Mouse (Mus musculus) neural tube, embryonic 12.5 days (tissue): Measurements from ENCODE around the gene Cpne1. TPM values are rescaled to one million over a fixed set of nuclear protein-coding genes. Genes with fewer than 3 reads are reported as not detected.
"Not testable (repeated sequence)": the region's sequence is repeated elsewhere in the genome, so short reads cannot be mapped to it uniquely, and the experiment has no call there.

Source experiments
- ATAC-seq: fragments of 200-750 bp; cut with Nextera tagmentation; 2 replicates; pipeline ENCODE4 v1.8.0; 2017; ENCODE audit warnings: low read depth, mild to moderate bottlenecking, moderate TSS enrichment, moderate library complexity; ENCODE audit not compliant: low FRiP score
- H3K27ac ChIP-seq: fragments of 300-500 bp; sonication (generic); 2 replicates; pipeline ENCODE4 v1.5.1; 2016
- H3K27me3 ChIP-seq: fragments of 300-500 bp; sonication (generic); replicated peaks from 2 replicates; pipeline ENCODE4 v1.6.1; 2016; ENCODE audit warnings: mild to moderate bottlenecking
- H3K36me3 ChIP-seq: fragments of 300-500 bp; sonication (generic); 2 replicates; pipeline ENCODE4 v1.6.1; 2016; ENCODE audit warnings: mild to moderate bottlenecking
- H3K4me1 ChIP-seq: fragments of 300-500 bp; sonication (generic); 2 replicates; pipeline ENCODE4 v1.6.1; 2016
- H3K4me2 ChIP-seq: fragments of 300-500 bp; sonication (generic); replicated peaks from 2 replicates; pipeline ENCODE4 v1.6.1; 2016; ENCODE audit warnings: mild to moderate bottlenecking
- H3K4me3 ChIP-seq: fragments of 300-500 bp; sonication (generic); 2 replicates; pipeline ENCODE4 v1.5.1; 2016
- H3K9ac ChIP-seq: fragments of 300-500 bp; sonication (generic); 2 replicates; pipeline ENCODE4 v1.6.1; 2016; ENCODE audit warnings: mild to moderate bottlenecking
- H3K9me3 ChIP-seq: fragments of 300-500 bp; sonication (generic); 2 replicates; pipeline ENCODE4 v1.6.1; 2016; ENCODE audit warnings: mild to moderate bottlenecking
- WGBS: fragments of 180-500 bp; shearing (Covaris S2); methylation state at CpG from one replicate; pipeline ENCODE4 v1.1.7; 2016; 5-methylcytosine and 5-hydroxymethylcytosine counted together
- polyA plus RNA-seq: library from polyadenylated mRNA; unstranded; fragments of >200 nt; fragmentation: Nextera tagmentation; extraction: Ambion mirVana; gene quantifications from 2 replicates; pipeline ENCODE4 v1.2.1, GENCODE M21; 2016

Gene Cpne1
- polyA plus RNA-seq, 1 experiment from 2014 or later = 52.9 TPM

GRCm38 (mm10) chr2:156123731-156124130 is 12.0 kb upstream of the Cpne1 start:
- Histone ChIP-seq H3K4me1 (no peaks in the 10 kb centered on the region), H3K9me3 (no peaks in the 10 kb centered on the region), H3K9ac (no peak overlapping the region), H3K27me3 (no peaks in the 10 kb centered on the region), H3K4me2 (no peak overlapping the region), H3K4me3 (no peak overlapping the region), H3K36me3 (peaks cover 17% of the 10 kb centered on the region), H3K27ac (no peak overlapping the region)
- 91% methylated on average over 5 of the region's 5 CpGs for WGBS
- no peak for ATAC-seq

GRCm38 (mm10) chr2:156119566-156119965 is 7.8 kb upstream of the Cpne1 start:
- H3K4me2 ChIP-seq = no peak overlapping the region
- no peak for ATAC-seq
- H3K27me3 ChIP-seq = no peaks in the 10 kb centered on the region
- no peak overlapping the region for H3K9ac ChIP-seq
- no peaks in the 10 kb centered on the region for H3K9me3 ChIP-seq
- H3K27ac ChIP-seq = no peak overlapping the region
- no peak overlapping the region for H3K4me3 ChIP-seq
- no peaks in the 10 kb centered on the region for H3K4me1 ChIP-seq
- peaks cover 3% of the 10 kb centered on the region for H3K36me3 ChIP-seq

GRCm38 (mm10) chr2:156112080-156112423 is 287 bp upstream of the Cpne1 start:
- H3K27me3 ChIP-seq, ATAC-seq, H3K27ac ChIP-seq, H3K36me3 ChIP-seq, H3K9me3 ChIP-seq, H3K4me1 ChIP-seq, H3K9ac ChIP-seq: not testable (repeated sequence)
- 23% methylated on average over 5 of the region's 5 CpGs for WGBS
- peak overlapping the region; percentile 89 for H3K4me3 ChIP-seq
- peak overlapping the region; percentile 61 for H3K4me2 ChIP-seq

- H3K9ac ChIP-seq = peak overlapping the region; percentile 97
- 1% methylated on average over 16 of the region's 16 CpGs for WGBS
Measured at GRCm38 (mm10) chr2:156110627-156111357, 973 bp downstream of the Cpne1 start.

GRCm38 (mm10) chr2:156091926-156092325 is 19.8 kb downstream of the Cpne1 start:
- no peaks in the 10 kb centered on the region for H3K9me3 ChIP-seq
- ATAC-seq = no peak
- no peaks in the 10 kb centered on the region for H3K27me3 ChIP-seq
- peaks cover 15% of the 10 kb centered on the region; the same call in 1 of the 2 replicates for H3K4me1 ChIP-seq
- no peak overlapping the region for H3K27ac ChIP-seq
- H3K36me3 ChIP-seq = peaks cover 28% of the 10 kb centered on the region
- no peak overlapping the region for H3K4me2 ChIP-seq
- no peak overlapping the region for H3K4me3 ChIP-seq
- WGBS = 88% methylated on average over 5 of the region's 5 CpGs
- H3K9ac ChIP-seq = no peak overlapping the region

More at GRCm38 (mm10) chr2:156110627-156111357, 973 bp downstream of the Cpne1 start:
- peak; percentile 53 for ATAC-seq
- Histone ChIP-seq H3K4me3 (peak overlapping the region; percentile 89), H3K27me3 (no peaks in the 10 kb centered on the region), H3K27ac (no peak overlapping the region), H3K4me1 (peaks cover 9% of the 10 kb centered on the region; the same call in 1 of the 2 replicates), H3K36me3 (0 out of 2 replicates have a peak, but pooled peaks cover 3% of the 10 kb centered on the region), H3K9me3 (no peaks in the 10 kb centered on the region), H3K4me2 (peak overlapping the region; percentile 61)

- H3K27me3 ChIP-seq = no peaks in the 10 kb centered on the region
- H3K4me3 ChIP-seq = no peak overlapping the region
- H3K4me1 ChIP-seq = peaks cover 15% of the 10 kb centered on the region; the same call in 1 of the 2 replicates
- H3K4me2 ChIP-seq = no peak overlapping the region
- WGBS = 53% methylated on average over 1 of the region's 1 CpGs
- H3K27ac ChIP-seq = no peak overlapping the region
- H3K9ac ChIP-seq = no peak overlapping the region
- ATAC-seq = no peak
- H3K9me3 ChIP-seq = no peaks in the 10 kb centered on the region
- peaks cover 8% of the 10 kb centered on the region for H3K36me3 ChIP-seq
Measured at GRCm38 (mm10) chr2:156089799-156090198, 22.0 kb downstream of the Cpne1 start.

GRCm38 (mm10) chr2:156087391-156088110 is 24.2 kb downstream of the Cpne1 start:
- Histone ChIP-seq H3K27ac (no peak overlapping the region), H3K4me2 (no peak overlapping the region), H3K9me3 (no peaks in the 10 kb centered on the region), H3K4me3 (no peak overlapping the region), H3K36me3 (peaks cover 8% of the 10 kb centered on the region), H3K27me3 (no peaks in the 10 kb centered on the region), H3K4me1 (peaks cover 15% of the 10 kb centered on the region; the same call in 1 of the 2 replicates), H3K9ac (no peak overlapping the region)
- no peak for ATAC-seq
- 90% methylated on average over 7 of the region's 7 CpGs for WGBS

GRCm38 (mm10) chr2:156084541-156084940 is 27.2 kb downstream of the Cpne1 start:
- H3K4me1 ChIP-seq = 0 out of 2 replicates have a peak, but pooled peaks cover 2% of the 10 kb centered on the region
- H3K4me3 ChIP-seq = no peak overlapping the region
- H3K27me3 ChIP-seq = no peaks in the 10 kb centered on the region
- 89% methylated on average over 3 of the region's 3 CpGs for WGBS
- H3K9me3 ChIP-seq = no peaks in the 10 kb centered on the region
- ATAC-seq = no peak
- H3K36me3 ChIP-seq = peaks cover 2% of the 10 kb centered on the region; the same call in 1 of the 2 replicates
- H3K27ac ChIP-seq = no peak overlapping the region
- no peak overlapping the region for H3K9ac ChIP-seq
- H3K4me2 ChIP-seq = no peak overlapping the region

- H3K36me3 ChIP-seq = peaks cover 43% of the 10 kb centered on the region
- H3K4me2 ChIP-seq = no peak overlapping the region
- H3K27ac ChIP-seq = no peak overlapping the region
- no peaks in the 10 kb centered on the region for H3K9me3 ChIP-seq
- WGBS = 88% methylated on average over 7 of the region's 7 CpGs
- H3K4me3 ChIP-seq = no peak overlapping the region
- no peak for ATAC-seq
- no peaks in the 10 kb centered on the region for H3K4me1 ChIP-seq
- H3K27me3 ChIP-seq = no peaks in the 10 kb centered on the region
- H3K9ac ChIP-seq = no peak overlapping the region
Measured at GRCm38 (mm10) chr2:156080391-156080790, 31.4 kb downstream of the Cpne1 start.

- H3K4me3 ChIP-seq = no peak overlapping the region
Measured at GRCm38 (mm10) chr2:156079674-156080073, 32.1 kb downstream of the Cpne1 start.

GRCm38 (mm10) chr2:156079183-156079560 is 32.6 kb downstream of the Cpne1 start:
- H3K27ac ChIP-seq = no peak overlapping the region
- H3K9ac ChIP-seq = no peak overlapping the region
- no peaks in the 10 kb centered on the region for H3K4me1 ChIP-seq
- H3K4me2 ChIP-seq = no peak overlapping the region
- 91% methylated on average over 8 of the region's 8 CpGs for WGBS
- no peaks in the 10 kb centered on the region for H3K27me3 ChIP-seq
- no peak overlapping the region for H3K4me3 ChIP-seq
- no peaks in the 10 kb centered on the region for H3K9me3 ChIP-seq
- peaks cover 55% of the 10 kb centered on the region for H3K36me3 ChIP-seq
- ATAC-seq = no peak

More at GRCm38 (mm10) chr2:156079674-156080073, 32.1 kb downstream of the Cpne1 start:
- WGBS = 51% methylated on average over 4 of the region's 4 CpGs
- peaks cover 50% of the 10 kb centered on the region for H3K36me3 ChIP-seq
- H3K4me1 ChIP-seq = no peaks in the 10 kb centered on the region
- H3K9ac ChIP-seq = no peak overlapping the region
- no peak for ATAC-seq
- H3K27ac ChIP-seq = no peak overlapping the region
- H3K27me3 ChIP-seq = no peaks in the 10 kb centered on the region
- H3K9me3 ChIP-seq = no peaks in the 10 kb centered on the region
- no peak overlapping the region for H3K4me2 ChIP-seq

- Histone ChIP-seq H3K4me2 (no peak overlapping the region), H3K9ac (no peak overlapping the region), H3K27ac (no peak overlapping the region), H3K4me1 (no peaks in the 10 kb centered on the region), H3K4me3 (no peak overlapping the region), H3K27me3 (no peaks in the 10 kb centered on the region), H3K9me3 (no peaks in the 10 kb centered on the region), H3K36me3 (peaks cover 61% of the 10 kb centered on the region)
- ATAC-seq = no peak
- WGBS = 95% methylated on average over 16 of the region's 16 CpGs
Measured at GRCm38 (mm10) chr2:156078421-156079182, 33.2 kb downstream of the Cpne1 start.
